Mouse (Mus musculus) lung, adult 18-20 months (tissue): ENCODE measurements around the gene Nufip2.
"Not testable (repeated sequence)": the region's sequence is repeated elsewhere in the genome, so short reads cannot be mapped to it uniquely, and the experiment has no call there.

ENCODE experiments used
- DNase-seq, 2 experiments: peaks; one replicate each; pipeline ENCODE4 v3.0.0; 2022; ENCODE audit warnings: mixed read lengths in 2 of 2

The Nufip2 gene

GRCm38 (mm10) chr11:77713736-77714135 lies 27.8 kb downstream of the Nufip2 start:
- DNase-seq = no peak

GRCm38 (mm10) chr11:77719055-77719454 lies 33.1 kb downstream of the Nufip2 start:
- DNase-seq = no peak

GRCm38 (mm10) chr11:77721389-77721788 lies 35.4 kb downstream of the Nufip2 start:
- no peak for DNase-seq

- DNase-seq = no peak
These were observed 38.8 kb downstream of the Nufip2 start for GRCm38 (mm10) chr11:77724766-77725165.

- DNase-seq = no peak
These were observed 39.2 kb downstream of the Nufip2 start, which contains the start of gene Cryba1 for GRCm38 (mm10) chr11:77725183-77725582. Gene Cryba1, minus strand, starts transcription at chr11:77725283.

- DNase-seq = no peak
These were observed 42.6 kb downstream of the Nufip2 start for GRCm38 (mm10) chr11:77728587-77728986.

GRCm38 (mm10) chr11:77737289-77737688 lies 51.3 kb downstream of the Nufip2 start:
- peak; percentile 78 to 86 for DNase-seq

GRCm38 (mm10) chr11:77738555-77738954 lies 52.6 kb downstream of the Nufip2 start:
- DNase-seq = no peak

- DNase-seq = peak; percentile 49 to 63
These were observed 58.0 kb downstream of the Nufip2 start for GRCm38 (mm10) chr11:77743966-77744365.

- no peak for DNase-seq
These were observed 60.7 kb downstream of the Nufip2 start for GRCm38 (mm10) chr11:77746652-77747051.

GRCm38 (mm10) chr11:77747103-77747502 lies 61.1 kb downstream of the Nufip2 start:
- not testable (repeated sequence) for DNase-seq

- no peak for DNase-seq
These were observed 63.0 kb downstream of the Nufip2 start for GRCm38 (mm10) chr11:77748996-77749395.

GRCm38 (mm10) chr11:77752525-77752924 lies 66.6 kb downstream of the Nufip2 start:
- DNase-seq = no peak

- DNase-seq = no peak
These were observed 67.5 kb downstream of the Nufip2 start for GRCm38 (mm10) chr11:77753469-77753868.

- DNase-seq = no peak
These were observed 74.1 kb downstream of the Nufip2 start for GRCm38 (mm10) chr11:77760031-77760430.

- peak; percentile 77 to 79 for DNase-seq
These were observed 77.1 kb downstream of the Nufip2 start, which contains the start of gene Myo18a for GRCm38 (mm10) chr11:77762783-77763672. Gene Myo18a, plus strand, starts transcription at chr11:77763246.

- DNase-seq = peak; percentile 88 to 93
These were observed 77.9 kb downstream of the Nufip2 start for GRCm38 (mm10) chr11:77763673-77764340.

- DNase-seq = peak; percentile 61 to 76
These were observed 78.9 kb downstream of the Nufip2 start for GRCm38 (mm10) chr11:77764694-77765458.

- DNase-seq = peak in 1 of 2 experiments; percentile 56
These were observed 79.5 kb downstream of the Nufip2 start for GRCm38 (mm10) chr11:77765459-77765777.

GRCm38 (mm10) chr11:77766351-77767001 lies 80.5 kb downstream of the Nufip2 start:
- DNase-seq = peak; percentile 68 to 69

GRCm38 (mm10) chr11:77769496-77769895 lies 83.5 kb downstream of the Nufip2 start:
- no peak for DNase-seq

GRCm38 (mm10) chr11:77770346-77770745 lies 84.4 kb downstream of the Nufip2 start:
- no peak for DNase-seq
